Mouse (Mus musculus) limb, embryonic 11.5 days (tissue): Measurements from ENCODE around the gene Slc4a1. TPM values are rescaled to one million over a fixed set of nuclear protein-coding genes. Genes with fewer than 3 reads are reported as not detected.
"Not testable (repeated sequence)": the region's sequence is repeated elsewhere in the genome, so short reads cannot be mapped to it uniquely, and the experiment has no call there.

Source experiments
- ATAC-seq: fragments of 200-750 bp; cut with Nextera tagmentation; 2 replicates; pipeline ENCODE4 v1.8.0; 2017; ENCODE audit warnings: low read depth; ENCODE audit not compliant: insufficient number of reproducible peaks, low FRiP score, low TSS enrichment
- DNase-seq: peaks from one replicate; pipeline ENCODE4 v3.0.0-alpha.2; 2015; ENCODE audit warnings: low spot score
- H3K27ac ChIP-seq: fragments of 300-500 bp; sonication (generic); replicated peaks from 2 replicates; pipeline ENCODE4 v1.5.1; 2014; ENCODE audit warnings: low read depth, mild to moderate bottlenecking, low read length
- H3K27me3 ChIP-seq: fragments of 300-500 bp; sonication (generic); 2 replicates; pipeline ENCODE4 v1.6.1; 2014; ENCODE audit warnings: mild to moderate bottlenecking, low read length, mixed read lengths; ENCODE audit not compliant: control insufficient read depth, insufficient read depth
- H3K36me3 ChIP-seq: fragments of 300-500 bp; sonication (generic); 2 replicates; pipeline ENCODE4 v1.6.1; 2014; ENCODE audit warnings: mild to moderate bottlenecking, low read length, moderate library complexity, mixed read lengths; ENCODE audit not compliant: control insufficient read depth, insufficient read depth
- H3K4me1 ChIP-seq: fragments of 300-500 bp; sonication (generic); 2 replicates; pipeline ENCODE4 v1.6.1; 2014; ENCODE audit warnings: low read length, mixed read lengths; ENCODE audit not compliant: control insufficient read depth, insufficient read depth
- H3K4me2 ChIP-seq: fragments of 300-500 bp; sonication (generic); 2 replicates; pipeline ENCODE4 v1.6.1; 2014; ENCODE audit warnings: low read depth, mild to moderate bottlenecking, moderate library complexity; ENCODE audit not compliant: severe bottlenecking
- H3K4me3 ChIP-seq: fragments of 300-500 bp; sonication (generic); 2 replicates; pipeline ENCODE4 v1.5.1; 2014; ENCODE audit warnings: low read depth, low read length
- H3K9ac ChIP-seq: fragments of 300-500 bp; sonication (generic); 2 replicates; pipeline ENCODE4 v1.6.1; 2014; ENCODE audit warnings: mild to moderate bottlenecking, low read length
- H3K9me3 ChIP-seq: fragments of 300-500 bp; sonication (generic); 2 replicates; pipeline ENCODE4 v1.6.1; 2016; ENCODE audit warnings: low read length; ENCODE audit not compliant: control insufficient read depth
- WGBS: fragments of 180-500 bp; shearing (Covaris S2); extraction: QIAGEN DNeasy Blood & Tissue Kit; methylation state at CpG from one replicate; pipeline ENCODE4 v1.1.7; 2014; 5-methylcytosine and 5-hydroxymethylcytosine counted together
- polyA plus RNA-seq: library from polyadenylated mRNA; unstranded; fragments of >200 nt; fragmentation: Nextera tagmentation; extraction: Ambion mirVana; gene quantifications from 2 replicates; pipeline ENCODE4 v1.2.1, GENCODE M21; 2014

The Slc4a1 gene
- polyA plus RNA-seq, 1 experiment from 2014 or later: 20.4 TPM

DNA sequence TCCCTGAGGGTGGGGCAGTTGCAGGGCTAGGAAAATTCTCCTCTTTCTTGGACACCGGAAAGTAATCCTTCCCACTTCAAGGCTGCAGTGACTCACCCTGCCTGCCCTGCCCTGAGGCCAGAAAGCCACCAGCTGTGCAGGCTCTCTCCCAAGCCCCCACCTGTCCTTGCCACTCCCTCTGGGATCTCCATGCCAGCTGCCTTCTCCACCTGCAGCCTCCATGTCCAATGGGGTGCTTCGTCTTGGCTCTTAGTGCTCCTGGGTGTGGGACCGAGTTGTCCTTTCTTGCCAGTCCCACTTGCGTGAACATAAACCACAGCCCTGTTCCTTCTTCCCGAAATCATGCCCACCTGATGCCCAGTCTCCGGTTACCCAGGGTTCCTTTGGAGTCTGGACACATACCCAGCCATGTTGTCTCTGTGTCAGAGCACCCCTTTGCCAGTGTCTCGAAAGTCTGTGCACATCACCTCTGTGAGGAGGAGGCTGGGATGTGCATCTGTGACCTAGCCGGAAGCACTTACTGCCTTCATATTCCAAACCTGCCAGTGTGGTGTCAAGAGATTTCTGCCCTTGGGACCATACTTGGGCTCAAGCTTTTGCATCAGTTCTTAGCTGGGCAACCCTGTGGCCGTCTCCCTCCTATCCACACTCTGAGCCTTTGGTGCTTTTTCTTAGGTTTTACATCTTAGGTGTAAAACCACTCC, 28.6 kb upstream of the Slc4a1 start:
- no peaks in the 10 kb centered on the region for H3K9me3 ChIP-seq
- no peak overlapping the region for H3K27ac ChIP-seq
- ATAC-seq (no peak), DNase-seq (no peak)
- H3K4me1 ChIP-seq: peaks cover 10% of the 10 kb centered on the region
- WGBS: 82% methylated on average over 9 of the region's 9 CpGs
- H3K9ac ChIP-seq: no peak overlapping the region
- H3K4me2 ChIP-seq: no peak overlapping the region
- no peak overlapping the region for H3K4me3 ChIP-seq
- H3K36me3 ChIP-seq: no peaks in the 10 kb centered on the region
- peaks cover 32% of the 10 kb centered on the region for H3K27me3 ChIP-seq

DNA sequence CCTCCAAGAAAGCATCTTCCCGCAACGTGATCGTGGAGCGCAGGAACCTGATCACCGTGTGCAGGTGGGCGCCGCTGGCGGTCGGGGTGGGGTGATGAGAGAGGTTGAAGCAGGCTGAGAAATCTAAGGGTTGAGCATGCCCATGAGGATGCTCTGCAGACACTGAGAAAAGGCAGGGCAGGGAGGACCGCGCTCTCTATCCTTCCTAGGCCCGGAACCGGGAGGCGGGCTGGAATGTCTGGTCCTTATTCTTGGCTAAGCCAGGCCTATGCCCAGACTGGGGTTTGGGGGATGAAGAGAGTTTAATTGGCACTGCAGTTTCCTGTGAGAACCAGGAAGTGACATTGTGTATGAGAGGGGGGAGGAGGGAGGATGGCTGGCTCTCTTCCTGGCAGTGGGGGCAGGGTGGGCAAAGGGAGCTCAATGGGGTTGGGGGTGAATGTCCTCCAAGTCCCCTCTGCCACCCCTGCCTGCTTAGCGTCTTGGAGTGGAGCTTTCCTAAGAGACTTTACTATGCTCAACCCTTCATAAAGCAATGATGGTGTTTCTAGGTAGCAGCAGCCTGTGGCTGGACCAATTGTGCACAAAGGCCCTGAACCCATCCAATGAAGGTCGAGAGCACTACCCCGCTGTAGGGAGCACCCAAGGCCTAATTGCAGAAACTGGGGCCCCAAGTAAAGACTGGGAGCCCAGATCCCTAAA, 27.9 kb upstream of the Slc4a1 start:
- H3K36me3 ChIP-seq: no peaks in the 10 kb centered on the region
- H3K4me3 ChIP-seq: peak overlapping the region; percentile 32
- DNase-seq (no peak), ATAC-seq (no peak)
- peaks cover 25% of the 10 kb centered on the region for H3K27me3 ChIP-seq
- peak overlapping the region; percentile 83 for H3K4me2 ChIP-seq
- H3K9ac ChIP-seq: peak overlapping the region; percentile 3; the same call in 1 of the 2 replicates
- 9% methylated on average over 17 of the region's 17 CpGs for WGBS
- H3K4me1 ChIP-seq: peaks cover 10% of the 10 kb centered on the region
- no peak overlapping the region for H3K27ac ChIP-seq
- H3K9me3 ChIP-seq: no peaks in the 10 kb centered on the region

DNA sequence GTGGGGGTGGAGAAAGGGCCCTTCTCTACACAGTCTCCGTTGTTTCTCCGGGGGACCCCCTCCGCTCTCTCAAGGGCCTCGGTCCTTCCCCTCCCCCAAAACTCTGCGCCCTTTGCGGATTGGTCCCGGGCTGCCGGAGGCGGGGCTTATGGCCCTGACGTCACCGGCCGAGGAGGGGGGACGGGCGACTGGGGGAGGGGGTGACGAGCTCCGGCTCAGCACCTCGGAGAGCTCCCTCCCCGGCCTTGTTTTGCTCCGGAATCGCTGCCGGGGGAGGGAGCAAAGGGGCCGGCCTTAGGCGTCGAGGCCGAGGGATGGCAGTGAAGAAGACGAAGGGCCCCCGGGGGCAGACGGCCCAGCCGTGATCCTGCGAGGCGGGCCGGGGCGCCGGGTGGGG, 27.2 kb upstream of the Slc4a1 start, which contains the start of gene Rundc3a:
Gene Rundc3a (plus strand): TSS at position 166 of the 397 bp plus-strand sequence.
- under 1% methylated on average over 34 of the region's 34 CpGs for WGBS
- peak; percentile 77 for ATAC-seq
- Histone ChIP-seq H3K27me3 (peaks cover 19% of the 10 kb centered on the region), H3K4me1 (peaks cover 10% of the 10 kb centered on the region), H3K4me3 (peak within 1 kb of the TSS; percentile 32), H3K27ac (no peak within 1 kb of the TSS), H3K9ac (peak within 1 kb of the TSS; percentile 22), H3K4me2 (peak within 1 kb of the TSS; percentile 83), H3K9me3 (no peaks in the 10 kb centered on the region), H3K36me3 (no peaks in the 10 kb centered on the region)
- peak; percentile 95 for DNase-seq

DNA sequence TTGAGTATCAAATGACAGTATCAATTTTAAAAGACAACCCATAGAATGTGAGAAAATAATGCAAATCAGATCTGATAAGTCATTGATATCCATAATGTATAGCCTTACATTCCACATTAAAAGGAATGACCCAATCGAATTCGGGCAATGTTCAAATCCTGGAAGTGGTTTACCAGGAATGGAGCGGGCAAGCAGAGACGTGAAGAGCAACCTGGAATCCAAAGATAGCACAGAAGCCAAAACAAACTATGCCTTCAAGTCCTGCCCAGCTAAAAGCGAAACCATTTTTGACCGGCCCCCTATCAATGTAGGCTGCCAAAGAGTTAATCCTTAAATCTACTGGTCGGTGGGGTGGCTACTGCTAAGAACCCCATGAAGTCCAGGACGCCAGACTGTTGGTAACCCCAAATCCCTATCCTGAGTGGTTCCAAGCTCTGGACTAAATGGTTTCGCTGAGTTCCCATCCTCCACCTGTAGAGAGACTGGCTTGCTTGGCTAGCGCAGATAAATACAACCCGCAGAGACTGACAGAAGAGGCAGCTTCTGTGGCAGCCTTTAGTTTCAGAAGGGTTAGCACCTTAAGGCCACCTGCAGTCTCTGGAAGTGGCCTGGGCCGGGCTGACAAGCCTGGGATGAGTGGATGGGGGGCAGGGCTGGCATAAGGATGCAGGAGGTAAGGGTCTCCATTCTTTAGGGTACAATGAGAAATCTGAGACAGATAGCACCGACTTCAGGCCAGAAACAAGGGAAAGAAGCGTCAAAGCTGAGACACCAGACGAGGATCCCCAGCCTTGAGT, 26.6 kb upstream of the Slc4a1 start:
- ATAC-seq: peak; percentile 28; the same call in 1 of the 2 replicates
- peak overlapping the region; percentile 22; the same call in 1 of the 2 replicates for H3K9ac ChIP-seq

DNA sequence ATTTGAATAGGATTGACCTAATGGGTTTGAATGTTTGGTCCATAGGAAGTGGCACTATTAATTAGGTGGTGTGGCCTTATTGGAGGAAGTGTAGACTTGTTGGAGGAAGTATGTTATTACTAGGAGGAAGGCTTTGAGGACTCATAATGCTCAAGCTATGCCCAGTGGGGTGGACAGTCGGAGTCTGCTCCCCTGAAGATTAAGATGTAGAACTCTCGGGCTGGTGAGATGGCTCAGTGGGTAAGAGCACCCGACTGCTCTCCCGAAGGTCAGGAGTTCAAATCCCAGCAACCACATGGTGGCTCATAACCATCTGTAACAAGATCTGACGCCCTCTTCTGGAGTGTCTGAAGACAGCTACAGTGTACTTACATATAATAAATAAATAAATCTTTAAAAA, 23.4 kb upstream of the Slc4a1 start:
- H3K4me2 ChIP-seq, ATAC-seq, DNase-seq, H3K27me3 ChIP-seq, H3K4me3 ChIP-seq, H3K36me3 ChIP-seq, H3K9me3 ChIP-seq, H3K9ac ChIP-seq, H3K27ac ChIP-seq: not testable (repeated sequence)
- H3K4me1 ChIP-seq: peaks cover 10% of the 10 kb centered on the region
- 82% methylated on average over 4 of the region's 5 CpGs for WGBS

More for the DNA sequence above, 26.6 kb upstream of the Slc4a1 start:
- no peaks in the 10 kb centered on the region for H3K9me3 ChIP-seq
- 17% methylated on average over 15 of the region's 15 CpGs for WGBS
- H3K27me3 ChIP-seq: peaks cover 15% of the 10 kb centered on the region
- no peaks in the 10 kb centered on the region for H3K36me3 ChIP-seq
- peak overlapping the region; percentile 32 for H3K4me3 ChIP-seq
- no peak for DNase-seq
- no peak overlapping the region for H3K27ac ChIP-seq
- H3K4me2 ChIP-seq: peak overlapping the region; percentile 83
- peaks cover 10% of the 10 kb centered on the region for H3K4me1 ChIP-seq

DNA sequence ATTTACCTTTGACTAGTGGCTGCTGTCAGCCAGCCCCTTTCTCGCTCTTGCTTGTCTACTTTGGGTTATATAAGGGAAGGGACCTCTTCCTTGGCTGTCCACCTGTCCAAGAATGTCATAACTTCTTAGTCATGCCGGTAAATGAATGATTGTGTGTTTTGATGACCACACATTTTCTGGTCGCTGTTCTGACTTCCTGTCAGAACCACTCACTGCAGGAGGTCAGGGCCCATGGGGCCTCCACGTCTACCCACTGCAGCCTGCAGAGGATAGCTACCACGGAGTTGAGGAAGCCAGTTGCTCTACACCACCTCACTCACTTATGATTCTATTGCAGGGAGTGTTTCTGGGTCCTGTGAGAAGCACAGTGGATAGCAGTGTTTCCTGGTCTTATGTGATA, 20.1 kb upstream of the Slc4a1 start:
- Histone ChIP-seq H3K4me3 (no peak overlapping the region), H3K9ac (no peak overlapping the region), H3K4me2 (no peak overlapping the region), H3K9me3 (no peaks in the 10 kb centered on the region), H3K27me3 (no peaks in the 10 kb centered on the region), H3K27ac (no peak overlapping the region), H3K4me1 (no peaks in the 10 kb centered on the region), H3K36me3 (no peaks in the 10 kb centered on the region)
- 73% methylated on average over 5 of the region's 5 CpGs for WGBS
- no peak for ATAC-seq
- no peak for DNase-seq

DNA sequence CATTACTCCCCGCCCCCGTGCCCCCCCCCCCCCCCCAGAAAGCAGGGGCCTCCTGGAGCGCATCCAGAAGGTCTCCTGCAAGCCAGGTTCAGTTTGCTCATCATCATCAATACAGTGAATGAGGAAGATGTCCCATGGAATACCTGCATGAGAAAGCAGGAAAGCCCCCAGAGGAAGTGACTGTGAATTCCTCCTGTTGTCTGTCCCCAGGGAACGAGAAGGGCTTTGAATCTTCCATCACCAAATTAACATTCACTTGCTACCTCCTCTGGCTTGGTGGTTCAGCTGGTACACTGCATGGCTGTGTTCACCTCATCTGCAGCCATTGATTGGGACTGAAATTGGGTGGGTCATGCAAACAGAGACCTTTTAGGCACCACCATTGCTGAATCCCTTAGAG, 19.1 kb upstream of the Slc4a1 start:
- H3K4me3 ChIP-seq: no peak overlapping the region
- no peaks in the 10 kb centered on the region for H3K9me3 ChIP-seq
- H3K27me3 ChIP-seq: no peaks in the 10 kb centered on the region
- H3K9ac ChIP-seq: no peak overlapping the region
- WGBS: 61% methylated on average over 4 of the region's 4 CpGs
- no peaks in the 10 kb centered on the region for H3K36me3 ChIP-seq
- no peaks in the 10 kb centered on the region for H3K4me1 ChIP-seq
- no peak overlapping the region for H3K27ac ChIP-seq
- no peak for ATAC-seq
- no peak overlapping the region for H3K4me2 ChIP-seq
- no peak for DNase-seq

DNA sequence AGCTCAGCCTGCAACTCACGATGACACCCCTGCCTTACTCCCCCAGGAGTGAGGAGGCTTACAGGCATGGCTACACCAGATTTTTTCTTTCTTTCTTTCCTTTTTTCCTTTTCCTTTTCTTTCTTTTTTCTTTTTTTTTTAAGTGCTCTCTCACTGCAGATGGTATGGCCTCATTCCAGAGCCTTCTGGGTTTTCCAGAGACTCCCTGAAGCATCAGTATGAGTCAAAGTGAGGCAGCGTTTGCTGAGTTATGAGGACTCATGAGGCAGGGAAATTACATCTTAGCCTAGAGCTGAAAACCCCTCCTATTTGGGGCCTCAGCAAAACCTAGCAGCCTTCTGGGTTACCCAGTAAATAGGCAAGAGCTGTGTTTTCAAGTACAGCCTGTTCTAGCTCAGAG, 18.4 kb upstream of the Slc4a1 start:
- WGBS: 78% methylated on average over 2 of the region's 2 CpGs
- DNase-seq: no peak
- Histone ChIP-seq H3K27me3 (no peaks in the 10 kb centered on the region), H3K27ac (no peak overlapping the region), H3K4me2 (no peak overlapping the region), H3K9me3 (no peaks in the 10 kb centered on the region), H3K4me1 (no peaks in the 10 kb centered on the region), H3K36me3 (no peaks in the 10 kb centered on the region), H3K9ac (no peak overlapping the region), H3K4me3 (no peak overlapping the region)
- ATAC-seq: no peak
